Mouse (Mus musculus) frontal cortex, adult 2 months (tissue): ENCODE results near the gene Mars2. TPM values are rescaled to one million over a fixed set of nuclear protein-coding genes. Genes with fewer than 3 reads are reported as not detected.

Source experiments
- polyA plus RNA-seq: library from polyadenylated mRNA; depleted of rRNA; stranded (reverse); fragments of >200 nt; gene quantifications from 2 replicates; pipeline ENCODE4 v1.2.3, GENCODE M21; 2012; rRNA removed

Gene Mars2
- polyA plus RNA-seq, 1 experiment = 4.8 TPM

Other genes starting within 250 kb of the Mars2 start
- gene Sf3b1, start 209.7 kb upstream of the Mars2 start, polyA plus RNA-seq = 188 and 205 TPM in 2 replicates
- 27.8 and 31.9 TPM in 2 replicates for gene Coq10b, start 184.4 kb upstream of the Mars2 start, polyA plus RNA-seq
- gene Hspe1, start 149.0 kb upstream of the Mars2 start, polyA plus RNA-seq = 180 and 187 TPM in 2 replicates
- gene Hspd1, start 148.9 kb upstream of the Mars2 start, polyA plus RNA-seq = 105 and 116 TPM in 2 replicates
- gene Mob4, start 105.9 kb upstream of the Mars2 start, polyA plus RNA-seq = 45.5 and 47.1 TPM in 2 replicates
- 19.5 and 21.7 TPM in 2 replicates for gene Rftn2, start 10.4 kb upstream of the Mars2 start, polyA plus RNA-seq
- not detected in 2 replicates for gene Boll, start 126.3 kb downstream of the Mars2 start, polyA plus RNA-seq
- 7.4 and 8.2 TPM in 2 replicates for gene Plcl1, start 168.7 kb downstream of the Mars2 start, polyA plus RNA-seq